Mouse (Mus musculus) bone marrow, adult 2 months (tissue): ENCODE results near the gene Ndufv1.

ENCODE experiments used
- CTCF ChIP-seq: fragments of 200-500 bp; IDR thresholded peaks from 2 replicates; pipeline ENCODE4 v1.5.1; 2011; ENCODE audit warnings: low read length, control low read depth; ENCODE audit not compliant: control insufficient read depth, insufficient read depth
- POLR2A ChIP-seq: fragments of 200-500 bp; IDR thresholded peaks from 2 replicates; pipeline ENCODE4 v1.6.1; 2011; ENCODE audit warnings: low read depth, mild to moderate bottlenecking, control low read depth, low read length, borderline replicate concordance; ENCODE audit not compliant: control insufficient read depth

GRCm38 (mm10) chr19:3997231-3997630 is 15.4 kb downstream of the Ndufv1 start:
- TF ChIP-seq POLR2A, result no peak
- no peak for TF ChIP-seq CTCF
